Mouse (Mus musculus) cortical plate, adult 2 months (tissue): Measurements from ENCODE around the gene Ceacam15.

Experiments used
- CTCF ChIP-seq: fragments of 200-500 bp; IDR thresholded peaks from 2 replicates; pipeline ENCODE4 v1.5.1; 2011; ENCODE audit warnings: mild to moderate bottlenecking, control low read depth, low read length; ENCODE audit not compliant: insufficient read depth; ENCODE audit errors: extremely low read depth
- POLR2A ChIP-seq: fragments of 200-500 bp; IDR thresholded peaks from 2 replicates; pipeline ENCODE4 v1.6.1; 2011; ENCODE audit warnings: mild to moderate bottlenecking, low read length, control low read depth; ENCODE audit not compliant: insufficient read depth; ENCODE audit errors: extremely low read depth

GRCm38 (mm10) chr7:16623687-16624086 lies 51.8 kb downstream of the Ceacam15 start:
- TF ChIP-seq CTCF (no peak), POLR2A (no peak)
